Mouse (Mus musculus) megakaryocyte-erythroid progenitor cell, adult 5 weeks (primary cell): ENCODE measurements around the gene Liph. TPM values are rescaled to one million over a fixed set of nuclear protein-coding genes. Genes with fewer than 3 reads are reported as not detected.

Experiments used
- polyA plus RNA-seq: library from polyadenylated mRNA; stranded (reverse); fragments of >175 nt; gene quantifications from 2 replicates; pipeline ENCODE4 v1.2.3, GENCODE M21; 2012

The Liph gene
- 0.05 TPM in 1 of 2 replicates, not detected in the other for polyA plus RNA-seq

GRCm38 (mm10) chr16:21995304-21995703 is at the start of gene Liph:
Gene Liph, minus strand, starts transcription at chr16:21995663.

GRCm38 (mm10) chr16:22009099-22009584 is 13.7 kb upstream of the Liph start, which contains the start of gene Senp2:
Gene Senp2, plus strand, starts transcription at chr16:22009484.

GRCm38 (mm10) chr16:21946761-21947715 is 48.4 kb downstream of the Liph start, which contains the start of gene Tmem41a:
Gene Tmem41a, minus strand, starts transcription at chr16:21947552.

Other genes starting within 250 kb of the Liph start
- gene Ehhadh, start 207.9 kb downstream of the Liph start, polyA plus RNA-seq, result 0.27 and 0.40 TPM in 2 replicates
- 0.05 TPM in 1 of 2 replicates, not detected in the other for gene Map3k13, start 201.3 kb downstream of the Liph start, polyA plus RNA-seq
- gene Tmem41a, start 48.1 kb downstream of the Liph start, polyA plus RNA-seq, result 4.8 and 5.5 TPM in 2 replicates
- gene Senp2, start 13.8 kb upstream of the Liph start, polyA plus RNA-seq, result 12.5 and 14.2 TPM in 2 replicates
- 1.4 and 2.0 TPM in 2 replicates for gene Igf2bp2, start 167.6 kb upstream of the Liph start, polyA plus RNA-seq